Mouse (Mus musculus): ENCODE measurements at regions not wholly inside any gene's neighbourhood (a gene's known extent, or its start where the extent isn't known, plus 50 kb on each side); places are given as distances from the start of the nearest gene placed in this dataset.

GRCm38 (mm10) chr2:27812946-27813345 is 73.3 kb upstream of the Col5a1 start:
- no peak for DNase-seq

DNA sequence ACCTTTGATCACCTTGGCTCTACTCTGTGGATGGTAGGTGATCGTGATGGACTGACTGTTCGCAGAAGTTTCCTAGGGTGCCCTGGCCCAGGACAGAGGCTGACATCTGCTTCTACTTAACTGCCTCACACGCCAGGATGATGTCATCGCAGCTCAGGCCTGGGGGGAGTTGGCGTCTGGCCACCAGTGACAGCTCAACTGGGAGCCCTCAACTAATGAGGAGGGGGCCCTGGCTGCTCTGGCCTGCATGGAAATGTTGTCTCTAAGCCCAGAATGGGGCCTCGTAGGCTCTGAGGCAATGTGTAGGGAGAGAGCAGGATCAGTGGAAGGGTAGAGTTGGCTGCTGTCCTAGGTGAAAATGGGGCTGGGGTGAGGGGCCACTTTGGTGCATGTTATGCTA is 72.9 kb upstream of the Col5a1 start:
- no peak for DNase-seq

DNA sequence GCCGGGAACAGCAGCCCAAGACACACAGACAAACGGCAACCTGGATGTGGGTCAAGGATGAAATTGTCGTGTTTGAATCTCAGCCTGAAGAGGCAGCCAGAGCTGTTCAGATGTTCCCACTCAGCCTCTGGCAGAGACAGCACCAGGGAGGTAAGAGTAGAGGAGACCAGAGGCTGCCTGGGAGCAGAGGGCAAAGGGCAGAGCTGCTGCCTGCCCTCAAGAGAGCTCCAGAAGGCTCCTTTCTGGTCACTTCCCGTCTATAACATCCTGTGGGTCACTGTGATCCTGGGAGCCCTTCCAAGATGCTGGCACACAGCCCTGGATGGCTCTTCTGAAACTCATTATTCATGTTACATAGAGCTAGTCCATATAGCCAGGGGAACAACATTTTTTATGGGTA is 67.6 kb upstream of the Col5a1 start:
- no peak for DNase-seq

GRCm38 (mm10) chr2:27826826-27827225 is 59.4 kb upstream of the Col5a1 start:
- DNase-seq, result no peak

GRCm38 (mm10) chr2:27827582-27827981 is 58.6 kb upstream of the Col5a1 start:
- no peak for DNase-seq

DNA sequence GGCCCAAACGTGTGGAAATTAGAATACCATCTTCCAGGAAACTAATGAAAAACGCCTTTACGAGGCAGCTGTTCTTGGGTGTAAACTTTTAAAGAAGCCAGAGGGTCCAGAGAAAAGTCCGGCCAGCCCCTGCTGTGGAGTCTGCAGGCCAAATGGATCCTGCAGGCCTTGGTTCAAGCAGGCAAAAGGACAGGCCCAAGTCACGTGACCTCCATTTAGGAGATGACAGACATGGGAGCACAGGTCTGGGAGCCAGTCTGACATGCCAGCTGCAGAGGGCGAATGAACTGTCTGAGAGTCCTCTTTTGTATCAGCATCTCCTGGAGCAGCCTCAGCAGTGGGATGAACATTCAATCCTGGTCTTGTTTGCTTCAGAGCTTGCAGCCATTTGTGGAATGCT is 58.0 kb upstream of the Col5a1 start:
- DNase-seq, result no peak

GRCm38 (mm10) chr2:27829551-27829950 is 56.7 kb upstream of the Col5a1 start:
- no peak for DNase-seq

DNA sequence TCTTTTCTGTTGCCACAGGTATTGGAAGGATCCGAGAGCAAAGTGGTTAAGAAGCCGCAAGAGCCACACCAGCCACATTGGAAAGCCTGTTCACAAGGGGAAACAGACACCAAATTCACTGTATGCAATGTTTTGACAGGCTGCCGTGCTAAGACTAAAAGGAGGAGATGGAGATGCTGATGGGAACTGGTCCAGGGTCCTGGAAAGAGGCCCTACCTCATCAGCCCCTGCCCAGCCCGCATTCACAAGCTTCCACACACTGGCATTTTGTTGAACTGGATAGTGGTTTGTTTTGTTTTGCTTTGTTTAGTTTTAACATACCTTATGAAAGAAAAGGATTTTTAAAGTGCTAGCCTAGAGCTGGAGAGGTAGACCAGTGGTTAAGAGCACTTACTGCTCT is 51.3 kb upstream of the Col5a1 start:
- no peak for DNase-seq

GRCm38 (mm10) chr2:27835758-27836460 is 50.3 kb upstream of the Col5a1 start:
- DNase-seq, result peak; percentile 65

Data from right cerebral cortex, postnatal 14 days (tissue).